Mouse (Mus musculus) liver, embryonic 16.5 days (tissue): ENCODE results near the gene Tulp1. TPM values are rescaled to one million over a fixed set of nuclear protein-coding genes. Genes with fewer than 3 reads are reported as not detected.

Source experiments
- ATAC-seq: fragments of 200-750 bp; cut with Nextera tagmentation; 2 replicates; pipeline ENCODE4 v1.8.0; 2017; ENCODE audit warnings: low read depth, mild to moderate bottlenecking, moderate number of reproducible peaks, moderate library complexity
- H3K27ac ChIP-seq: fragments of 300-500 bp; sonication (generic); 2 replicates; pipeline ENCODE4 v1.5.1; 2014; ENCODE audit warnings: mild to moderate bottlenecking, low read length
- H3K27me3 ChIP-seq: fragments of 300-500 bp; sonication (generic); 2 replicates; pipeline ENCODE4 v1.6.1; 2014; ENCODE audit warnings: low read depth, low read length, mixed read lengths; ENCODE audit not compliant: control insufficient read depth, insufficient read depth
- H3K36me3 ChIP-seq: fragments of 300-500 bp; sonication (generic); 2 replicates; pipeline ENCODE4 v1.6.1; 2014; ENCODE audit warnings: mild to moderate bottlenecking; ENCODE audit not compliant: control insufficient read depth, insufficient read depth
- H3K4me1 ChIP-seq: fragments of 300-500 bp; sonication (generic); 2 replicates; pipeline ENCODE4 v1.6.1; 2014; ENCODE audit warnings: low read depth, low read length, mixed read lengths; ENCODE audit not compliant: control insufficient read depth
- H3K4me2 ChIP-seq: fragments of 300-500 bp; sonication (generic); 2 replicates; pipeline ENCODE4 v1.6.1; 2014; ENCODE audit warnings: low read depth, low read length, mixed read lengths
- H3K4me3 ChIP-seq: fragments of 300-500 bp; sonication (generic); 2 replicates; pipeline ENCODE4 v1.5.1; 2014; ENCODE audit warnings: low read depth, mild to moderate bottlenecking, low read length
- H3K9ac ChIP-seq: fragments of 300-500 bp; sonication (generic); 2 replicates; pipeline ENCODE4 v1.6.1; 2014; ENCODE audit warnings: low read depth, low read length
- H3K9me3 ChIP-seq: fragments of 300-500 bp; sonication (generic); replicated peaks from 2 replicates; pipeline ENCODE4 v1.6.1; 2016; ENCODE audit warnings: low read length; ENCODE audit not compliant: control insufficient read depth
- WGBS: fragments of 180-500 bp; shearing (Covaris S2); extraction: QIAGEN DNeasy Blood & Tissue Kit; methylation state at CpG from one replicate; pipeline ENCODE4 v1.1.7; 2014; ENCODE audit not compliant: insufficient replicate concordance; 5-methylcytosine and 5-hydroxymethylcytosine counted together
- polyA plus RNA-seq: library from polyadenylated mRNA; unstranded; fragments of >200 nt; fragmentation: Nextera tagmentation; extraction: Ambion mirVana; gene quantifications from 2 replicates; pipeline ENCODE4 v1.2.1, GENCODE M21; 2015

The Tulp1 gene
- polyA plus RNA-seq, 1 experiment from 2014 or later = not detected

DNA sequence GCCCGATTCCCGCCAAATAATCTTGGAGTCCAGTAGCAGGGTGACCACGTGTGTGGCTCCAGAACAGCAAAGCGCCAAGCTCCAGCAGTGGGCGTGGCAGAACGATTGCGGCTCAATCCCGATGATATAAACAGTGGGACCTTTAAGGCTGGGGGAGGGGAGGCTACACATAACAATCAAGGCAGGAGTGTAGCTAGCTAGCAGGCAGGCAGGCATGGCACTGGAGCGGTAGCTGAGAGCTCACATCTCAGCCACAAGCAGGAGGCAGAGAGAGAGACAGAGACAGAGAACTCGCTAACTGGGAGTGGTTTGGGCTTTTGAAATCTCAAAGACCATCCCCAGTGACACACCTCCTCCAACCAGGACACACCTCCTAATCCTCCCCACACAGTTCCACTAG lies 59.9 kb downstream of the Tulp1 start:
- no peak overlapping the region for H3K27ac ChIP-seq
- no peak for ATAC-seq
- H3K4me2 ChIP-seq = no peak overlapping the region
- H3K27me3 ChIP-seq = no peaks in the 10 kb centered on the region
- no peak overlapping the region for H3K9ac ChIP-seq
- 55% methylated on average over 10 of the region's 10 CpGs for WGBS
- H3K4me3 ChIP-seq = no peak overlapping the region
- H3K4me1 ChIP-seq = peaks cover 6% of the 10 kb centered on the region
- no peaks in the 10 kb centered on the region for H3K9me3 ChIP-seq
- no peaks in the 10 kb centered on the region for H3K36me3 ChIP-seq

Other genes with a start within 250 kb of the Tulp1 start
- gene Scube3, start 223.1 kb downstream of the Tulp1 start, polyA plus RNA-seq = 0.12 and 0.21 TPM in 2 replicates
- gene Zfp523, start 188.1 kb downstream of the Tulp1 start, polyA plus RNA-seq = 6.2 TPM in 2 replicates
- gene Def6, start 157.4 kb downstream of the Tulp1 start, polyA plus RNA-seq = 7.2 and 8.2 TPM in 2 replicates
- gene Ppard, start 132.5 kb downstream of the Tulp1 start, polyA plus RNA-seq = 0.62 and 0.77 TPM in 2 replicates
- 6.7 and 7.3 TPM in 2 replicates for gene Fance, start 51.7 kb downstream of the Tulp1 start, polyA plus RNA-seq
- 280 and 310 TPM in 2 replicates for gene Rpl10a, start 36.8 kb downstream of the Tulp1 start, polyA plus RNA-seq
- 0.50 and 0.52 TPM in 2 replicates for gene Tead3, start 14.4 kb downstream of the Tulp1 start, polyA plus RNA-seq
- 18.9 and 21.5 TPM in 2 replicates for gene Fkbp5, start 152.3 kb upstream of the Tulp1 start, polyA plus RNA-seq
- not detected in 2 replicates for gene Armc12, start 165.6 kb upstream of the Tulp1 start, polyA plus RNA-seq
- not detected in 2 replicates for gene Clpsl2, start 184.2 kb upstream of the Tulp1 start, polyA plus RNA-seq
- 8.5 and 51.3 TPM in 2 replicates for gene Clps, start 195.5 kb upstream of the Tulp1 start, polyA plus RNA-seq
- gene Lhfpl5, start 210.4 kb upstream of the Tulp1 start, polyA plus RNA-seq = 0.06 and 0.22 TPM in 2 replicates